Mouse (Mus musculus) thymus, adult 2 months (tissue): Measurements from ENCODE around the gene Cldn12. TPM values are rescaled to one million over a fixed set of nuclear protein-coding genes. Genes with fewer than 3 reads are reported as not detected.

ENCODE experiments used
- DNase-seq: peaks from one replicate; pipeline ENCODE4 v3.0.0; 2021
- H3K27ac ChIP-seq: fragments of 200-500 bp; 2 replicates; pipeline ENCODE4 v1.5.1; 2012; ENCODE audit warnings: low read length, control low read depth; ENCODE audit not compliant: control insufficient read depth, insufficient read depth
- H3K27me3 ChIP-seq: fragments of 200-500 bp; 2 replicates; pipeline ENCODE4 v1.6.1; 2012; ENCODE audit warnings: mild to moderate bottlenecking, low read length, moderate library complexity, mixed read lengths; ENCODE audit not compliant: control insufficient read depth, insufficient read depth
- H3K36me3 ChIP-seq: fragments of 200-500 bp; 2 replicates; pipeline ENCODE4 v1.6.1; 2012; ENCODE audit warnings: mild to moderate bottlenecking, low read length, moderate library complexity; ENCODE audit not compliant: control insufficient read depth, insufficient read depth
- H3K4me1 ChIP-seq: fragments of 200-500 bp; replicated peaks from 2 replicates; pipeline ENCODE4 v1.6.1; 2012; ENCODE audit warnings: low read length; ENCODE audit not compliant: control insufficient read depth, insufficient read depth
- H3K4me3 ChIP-seq: fragments of 200-500 bp; 2 replicates; pipeline ENCODE4 v1.5.1; 2012; ENCODE audit warnings: mild to moderate bottlenecking, low read length, control low read depth, moderate library complexity; ENCODE audit not compliant: control insufficient read depth, insufficient read depth
- POLR2A ChIP-seq: fragments of 200-500 bp; IDR thresholded peaks from 2 replicates; pipeline ENCODE4 v1.6.1; 2012; ENCODE audit warnings: mild to moderate bottlenecking, low read length, control low read depth, moderate library complexity; ENCODE audit not compliant: control insufficient read depth, poor library complexity, insufficient read depth; ENCODE audit errors: extremely low read depth
- WGBS: fragments of 180-500 bp; shearing (Covaris S2); methylation state at CpG from one replicate; pipeline ENCODE4 v1.1.7; 2018; 5-methylcytosine and 5-hydroxymethylcytosine counted together
- polyA plus RNA-seq: library from polyadenylated mRNA; depleted of rRNA; stranded (reverse); fragments of >200 nt; gene quantifications from 2 replicates; pipeline ENCODE4 v1.2.3, GENCODE M21; 2012; rRNA removed

Gene Cldn12
- polyA plus RNA-seq, 1 experiment, result 5.2 TPM

DNA sequence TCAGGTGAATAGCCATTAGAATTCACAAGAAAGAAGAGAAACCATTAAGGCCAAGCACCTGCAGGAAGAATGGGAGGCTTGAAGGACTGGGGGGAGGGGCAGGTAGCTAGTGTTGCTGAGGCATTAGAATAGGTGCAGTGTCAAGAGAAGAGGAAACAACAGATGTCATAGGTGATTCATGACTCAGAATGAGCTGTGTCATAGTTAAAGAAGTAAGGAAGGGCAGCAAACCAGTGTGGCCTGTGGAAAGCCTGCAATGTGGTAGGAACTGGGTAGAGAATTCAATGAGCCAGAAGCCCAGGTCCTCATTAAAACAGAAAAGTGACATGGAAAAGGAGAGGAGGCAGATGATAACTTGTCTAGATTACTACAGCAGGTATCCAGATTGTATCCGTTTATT is 49.5 kb downstream of the Cldn12 start:
- H3K4me1 ChIP-seq, result no peaks in the 10 kb centered on the region
- TF ChIP-seq POLR2A, result no peak
- H3K36me3 ChIP-seq, result no peaks in the 10 kb centered on the region
- H3K4me3 ChIP-seq, result no peak overlapping the region
- no peak overlapping the region for H3K27ac ChIP-seq
- WGBS, result 71% methylated on average over 1 of the region's 1 CpGs
- DNase-seq, result no peak
- H3K27me3 ChIP-seq, result no peaks in the 10 kb centered on the region

Other genes starting within 250 kb of the Cldn12 start
- 0.90 and 0.91 TPM in 2 replicates for gene Cdk14, start 94.6 kb downstream of the Cldn12 start, polyA plus RNA-seq
- not detected in 2 replicates for gene 1700015F17Rik, start 35.8 kb downstream of the Cldn12 start, polyA plus RNA-seq
- gene Gtpbp10, start 44.6 kb upstream of the Cldn12 start, polyA plus RNA-seq, result 1.9 and 2.5 TPM in 2 replicates
- gene Gm8773, start 58.8 kb upstream of the Cldn12 start, polyA plus RNA-seq, result 0.39 TPM in 1 of 2 replicates, not detected in the other
- gene Cfap69, start 149.3 kb upstream of the Cldn12 start, polyA plus RNA-seq, result 0.34 and 0.41 TPM in 2 replicates
- gene Steap2, start 179.6 kb upstream of the Cldn12 start, polyA plus RNA-seq, result 0.23 and 0.42 TPM in 2 replicates
- not detected in 2 replicates for gene Steap1, start 234.4 kb upstream of the Cldn12 start, polyA plus RNA-seq